Mouse (Mus musculus): ENCODE measurements around the gene Hist2h2bb.
A peak's percentile ranks its signal among the peaks of the same experiment; 100 is the strongest.
"Not testable (repeated sequence)": the region's sequence is repeated elsewhere in the genome, so short reads cannot be mapped to it uniquely, and the experiment has no call there.

Gene Hist2h2bb

GRCm38 (mm10) chr3:96266132-96266710 lies 3.3 kb upstream of the Hist2h2bb start:
- DNase-seq = no peak

- DNase-seq = no peak
Measured at GRCm38 (mm10) chr3:96267541-96267940, 2.0 kb upstream of the Hist2h2bb start.

- DNase-seq = peak; percentile 84 to 87
Measured at GRCm38 (mm10) chr3:96268051-96268775, 1.3 kb upstream of the Hist2h2bb start, which contains the start of gene Hist2h3b. Hist2h3b (plus strand) TSS chr3:96268654.

GRCm38 (mm10) chr3:96268776-96269378 lies 675 bp upstream of the Hist2h2bb start:
- DNase-seq = not testable (repeated sequence)

- peak in 1 of 2 experiments; percentile 11 for DNase-seq
Measured at GRCm38 (mm10) chr3:96273591-96274465, 4.3 kb downstream of the Hist2h2bb start.

- peak; percentile 56 to 61 for DNase-seq
Measured at GRCm38 (mm10) chr3:96277428-96277799, 7.9 kb downstream of the Hist2h2bb start.

- peak; percentile 95 to 96 for DNase-seq
Measured at GRCm38 (mm10) chr3:96277800-96278624, 8.5 kb downstream of the Hist2h2bb start.

- DNase-seq = no peak
Measured at GRCm38 (mm10) chr3:96280660-96281059, 11.1 kb downstream of the Hist2h2bb start.

GRCm38 (mm10) chr3:96284457-96284856 lies 14.9 kb downstream of the Hist2h2bb start:
- DNase-seq = peak in 1 of 2 experiments; percentile 40

- DNase-seq = peak in 1 of 2 experiments; percentile 27
Measured at GRCm38 (mm10) chr3:96287334-96287733, 17.8 kb downstream of the Hist2h2bb start.

GRCm38 (mm10) chr3:96289201-96289600 lies 19.6 kb downstream of the Hist2h2bb start:
- DNase-seq = no peak

- not testable (repeated sequence) for DNase-seq
Measured at GRCm38 (mm10) chr3:96290727-96291126, 21.2 kb downstream of the Hist2h2bb start.

- DNase-seq = no peak
Measured at GRCm38 (mm10) chr3:96292641-96293040, 23.1 kb downstream of the Hist2h2bb start.

- DNase-seq = no peak
Measured at GRCm38 (mm10) chr3:96293368-96293767, 23.8 kb downstream of the Hist2h2bb start.

GRCm38 (mm10) chr3:96293787-96294186 lies 24.2 kb downstream of the Hist2h2bb start, which contains the start of gene Fcgr1:
Fcgr1 (minus strand) TSS chr3:96293969.
- no peak for DNase-seq

GRCm38 (mm10) chr3:96298360-96298759 lies 28.8 kb downstream of the Hist2h2bb start:
- DNase-seq = no peak

GRCm38 (mm10) chr3:96299562-96299961 lies 30.0 kb downstream of the Hist2h2bb start:
- DNase-seq = no peak

GRCm38 (mm10) chr3:96300706-96301529 lies 31.4 kb downstream of the Hist2h2bb start:
- peak; percentile 38 to 44 for DNase-seq

GRCm38 (mm10) chr3:96302076-96302475 lies 32.5 kb downstream of the Hist2h2bb start:
- no peak for DNase-seq

GRCm38 (mm10) chr3:96306506-96306905 lies 37.0 kb downstream of the Hist2h2bb start:
- DNase-seq = no peak

- no peak for DNase-seq
Measured at GRCm38 (mm10) chr3:96309441-96309840, 39.9 kb downstream of the Hist2h2bb start.
